Mouse (Mus musculus): ENCODE data around the gene Hist2h2bb.

Gene Hist2h2bb

GRCm38 (mm10) chr3:96312341-96313098, 43.0 kb downstream of the Hist2h2bb start:
- DNase-seq = no peak

Measured in right cerebral cortex, postnatal 4 days (tissue).